Mouse (Mus musculus) myocyte (in vitro differentiated cells): Measurements from ENCODE around the gene Dclk2.

ENCODE experiments used
- E2F4 ChIP-seq: IDR thresholded peaks from one replicate; pipeline ENCODE4 v1.6.1; 2011; ENCODE audit warnings: mild to moderate bottlenecking, control low read depth, moderate library complexity; ENCODE audit not compliant: insufficient read depth
- MAX ChIP-seq: IDR thresholded peaks from one replicate; pipeline ENCODE4 v1.6.1; 2011; ENCODE audit warnings: low read depth, mild to moderate bottlenecking, control low read depth
- MYOD1 ChIP-seq, 3 experiments: IDR thresholded peaks; one replicate each; pipeline ENCODE4 v1.6.1; 2011; ENCODE audit warnings: control low read depth in 2 of 3, low read depth in 2 of 3, mild to moderate bottlenecking in 2 of 3, moderate library complexity in 1 of 3; ENCODE audit not compliant: insufficient read length in 2 of 3, control insufficient read depth in 1 of 3
- POLR2A ChIP-seq: IDR thresholded peaks from one replicate; pipeline ENCODE4 v1.6.1; 2011; ENCODE audit warnings: low read depth, mild to moderate bottlenecking, control low read depth, moderate library complexity; ENCODE audit not compliant: insufficient read length
- POLR2AphosphoS2 ChIP-seq: IDR thresholded peaks from one replicate; pipeline ENCODE4 v1.6.1; 2011; ENCODE audit warnings: low read depth, control low read depth; ENCODE audit not compliant: insufficient read length
- REST ChIP-seq: IDR thresholded peaks from one replicate; pipeline ENCODE4 v1.6.1; 2011; ENCODE audit warnings: mild to moderate bottlenecking, control low read depth, moderate library complexity; ENCODE audit not compliant: insufficient read depth, insufficient read length
- TCF12 ChIP-seq: IDR thresholded peaks from one replicate; pipeline ENCODE4 v1.6.1; 2011; ENCODE audit warnings: mild to moderate bottlenecking, control low read depth; ENCODE audit not compliant: poor library complexity, insufficient read depth, severe bottlenecking
- USF1 ChIP-seq: IDR thresholded peaks from one replicate; pipeline ENCODE4 v1.6.1; 2011; ENCODE audit warnings: low read depth, mild to moderate bottlenecking, control low read depth, moderate library complexity

DNA sequence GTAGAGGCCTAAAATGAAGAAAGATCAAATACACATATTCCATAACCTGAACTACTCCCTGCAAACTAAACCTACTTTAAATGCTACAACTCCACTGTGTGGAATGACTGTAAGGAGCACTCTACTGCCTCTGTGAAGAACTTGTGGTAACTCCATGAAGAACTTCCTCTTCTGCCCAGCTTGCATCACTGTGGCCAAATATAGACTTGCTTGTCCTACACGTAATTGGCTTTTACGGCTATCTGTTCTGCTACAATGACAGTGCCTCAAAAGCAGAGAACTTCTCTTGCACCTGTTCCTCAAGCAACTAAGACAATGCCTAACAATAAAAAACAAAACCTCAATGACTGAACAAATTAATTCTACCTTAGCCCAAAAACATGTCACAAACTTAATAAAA is 26.2 kb downstream of the Dclk2 start:
- TF ChIP-seq POLR2A = no peak
- TF ChIP-seq POLR2AphosphoS2 = no peak
- TF ChIP-seq REST = no peak
- TF ChIP-seq MYOD1 (IDR thresholded peaks at IDR 0.05; ENCODE audit: control insufficient read depth in 1 of 3, insufficient read length in 2 of 3, low read depth in 2 of 3) = no peak
- TF ChIP-seq MAX = no peak
- no peak for TF ChIP-seq E2F4
- no peak for TF ChIP-seq USF1
- no peak for TF ChIP-seq TCF12
